Mouse (Mus musculus): Measurements from ENCODE around the gene Wfdc12. TPM values are rescaled to one million over a fixed set of nuclear protein-coding genes. Genes with fewer than 3 reads are reported as not detected.

Wfdc12 gene
- total RNA-seq, 2 experiments from 2014 or later, result not detected

- ATAC-seq (replicated peaks; ENCODE audit: low FRiP score, low TSS enrichment, poor library complexity, severe bottlenecking), result peak; percentile 38; the same call in 1 of the 2 replicates
Measured at GRCm38 (mm10) chr2:164142021-164142420, 48.4 kb downstream of the Wfdc12 start.

Other genes with a start within 250 kb of the Wfdc12 start
- 111 and 112 TPM in 2 replicates for gene Ywhab, start 195.6 kb downstream of the Wfdc12 start, total RNA-seq (2014; fragmentation: Nextera tagmentation)
- gene Ywhab, start 195.6 kb downstream of the Wfdc12 start, total RNA-seq (2017), result 54.1 and 60.2 TPM in 2 replicates
- gene Pabpc1l, start 165.2 kb downstream of the Wfdc12 start, total RNA-seq (2014; fragmentation: Nextera tagmentation), result 1.5 TPM in 1 of 2 replicates, not detected in the other
- not detected in 2 replicates for gene Pabpc1l, start 165.2 kb downstream of the Wfdc12 start, total RNA-seq (2017)
- 72.5 and 74.3 TPM in 2 replicates for gene Stk4, start 120.3 kb downstream of the Wfdc12 start, total RNA-seq (2014; fragmentation: Nextera tagmentation)
- 76.5 and 137 TPM in 2 replicates for gene Stk4, start 120.3 kb downstream of the Wfdc12 start, total RNA-seq (2017)
- gene Tomm34, start 119.4 kb downstream of the Wfdc12 start, total RNA-seq (2014; fragmentation: Nextera tagmentation), result 40.8 and 48.4 TPM in 2 replicates
- 33.5 and 38.5 TPM in 2 replicates for gene Tomm34, start 119.4 kb downstream of the Wfdc12 start, total RNA-seq (2017)
- gene Kcns1, start 19.5 kb downstream of the Wfdc12 start, total RNA-seq (2014; fragmentation: Nextera tagmentation), result 0.26 and 0.40 TPM in 2 replicates
- 0.88 and 2.2 TPM in 2 replicates for gene Kcns1, start 19.5 kb downstream of the Wfdc12 start, total RNA-seq (2017)
- gene Wfdc5, start 7.9 kb downstream of the Wfdc12 start, total RNA-seq (2014; fragmentation: Nextera tagmentation), result not detected in 2 replicates
- not detected in 2 replicates for gene Wfdc5, start 7.9 kb downstream of the Wfdc12 start, total RNA-seq (2017)
- gene Wfdc15a, start 9.5 kb upstream of the Wfdc12 start, total RNA-seq (2014; fragmentation: Nextera tagmentation), result not detected in 2 replicates
- not detected in 2 replicates for gene Wfdc15a, start 9.5 kb upstream of the Wfdc12 start, total RNA-seq (2017)
- not detected in 2 replicates for gene Wfdc15b, start 31.1 kb upstream of the Wfdc12 start, total RNA-seq (2014; fragmentation: Nextera tagmentation)
- gene Wfdc15b, start 31.1 kb upstream of the Wfdc12 start, total RNA-seq (2017), result not detected in 2 replicates
- not detected in 2 replicates for gene Svs2, start 47.9 kb upstream of the Wfdc12 start, total RNA-seq (2014; fragmentation: Nextera tagmentation)
- gene Svs2, start 47.9 kb upstream of the Wfdc12 start, total RNA-seq (2017), result not detected in 2 replicates
- gene Svs3b, start 66.0 kb upstream of the Wfdc12 start, total RNA-seq (2014; fragmentation: Nextera tagmentation), result not detected in 2 replicates
- not detected in 2 replicates for gene Svs3b, start 66.0 kb upstream of the Wfdc12 start, total RNA-seq (2017)
- not detected in 2 replicates for gene Svs4, start 87.9 kb upstream of the Wfdc12 start, total RNA-seq (2014; fragmentation: Nextera tagmentation)
- gene Svs4, start 87.9 kb upstream of the Wfdc12 start, total RNA-seq (2017), result not detected in 2 replicates
- not detected in 2 replicates for gene Svs3a, start 98.7 kb upstream of the Wfdc12 start, total RNA-seq (2014; fragmentation: Nextera tagmentation)
- not detected in 2 replicates for gene Svs3a, start 98.7 kb upstream of the Wfdc12 start, total RNA-seq (2017)
- gene Svs6, start 126.1 kb upstream of the Wfdc12 start, total RNA-seq (2014; fragmentation: Nextera tagmentation), result not detected in 2 replicates
- not detected in 2 replicates for gene Svs6, start 126.1 kb upstream of the Wfdc12 start, total RNA-seq (2017)
- gene Svs5, start 142.1 kb upstream of the Wfdc12 start, total RNA-seq (2014; fragmentation: Nextera tagmentation), result not detected in 2 replicates
- gene Svs5, start 142.1 kb upstream of the Wfdc12 start, total RNA-seq (2017), result not detected in 2 replicates
- not detected in 2 replicates for gene Slpi, start 198.5 kb upstream of the Wfdc12 start, total RNA-seq (2014; fragmentation: Nextera tagmentation)
- gene Slpi, start 198.5 kb upstream of the Wfdc12 start, total RNA-seq (2017), result not detected in 2 replicates
- not detected in 2 replicates for gene Rbpjl, start 212.5 kb upstream of the Wfdc12 start, total RNA-seq (2014; fragmentation: Nextera tagmentation)
- not detected in 2 replicates for gene Rbpjl, start 212.5 kb upstream of the Wfdc12 start, total RNA-seq (2017)
- not detected in 2 replicates for gene Matn4, start 214.6 kb upstream of the Wfdc12 start, total RNA-seq (2014; fragmentation: Nextera tagmentation)
- gene Matn4, start 214.6 kb upstream of the Wfdc12 start, total RNA-seq (2017), result 0.09 TPM in 1 of 2 replicates, not detected in the other